In genomic region chr1:157267894-157268293, GRCm38 (mm10) we compare ENCODE assay signal across 29 mouse cellular contexts.
DNase-seq lines count a peak whose midpoint lies in the region; TF ChIP-seq lines count a peak whose summit lies in the region.
"Had no signal": no experiment of that assay in that cellular context is flagged by ENCODE, and none has a peak within 500 bp of the region (broad histone marks: within the 10 kb centered on the region; RNA-seq: fewer than 3 reads in every experiment).

No protein-coding gene starts in this region.

- H3K9me3 ChIP-seq in CH12.LX (replicated peaks; ENCODE audit: low read length): no peaks in the 10 kb centered on the region
- H3K9me3 ChIP-seq: embryonic facial prominence, embryonic 10.5 days; embryonic facial prominence, embryonic 13.5 days; forebrain, embryonic 12.5 days; forebrain, embryonic 15.5 days; G1E; heart, embryonic 12.5 days; heart, embryonic 15.5 days; hindbrain, embryonic 10.5 days; intestine, embryonic 15.5 days had no signal

- H3K27me3 ChIP-seq in CH12.LX (replicated peaks): no peaks in the 10 kb centered on the region
- no peaks in the 10 kb centered on the region for H3K27me3 ChIP-seq in kidney, adult 2 months (replicated peaks; ENCODE audit: control insufficient read depth, insufficient read depth, low read length)
- H3K27me3 ChIP-seq: embryonic facial prominence, embryonic 13.5 days; forebrain, embryonic 12.5 days; forebrain, embryonic 15.5 days; heart, embryonic 12.5 days; heart, embryonic 15.5 days; hindbrain, embryonic 13.5 days; intestine, embryonic 15.5 days had no signal

- H3K9ac ChIP-seq in CH12.LX (ENCODE audit: insufficient read depth, low read depth): no peak overlapping the region
- H3K9ac ChIP-seq: embryonic facial prominence, embryonic 13.5 days; forebrain, embryonic 12.5 days; forebrain, embryonic 15.5 days; heart, embryonic 12.5 days; heart, embryonic 15.5 days; hindbrain, embryonic 13.5 days; intestine, embryonic 15.5 days had no signal

- no peak overlapping the region for H3K4me3 ChIP-seq in CH12.LX (replicated peaks in 1 of 3; ENCODE audit: low read depth in 2 of 3, low read length in 2 of 3, poor library complexity in 1 of 3)
- no peak overlapping the region for H3K4me3 ChIP-seq in kidney, adult 2 months (ENCODE audit: insufficient read depth, low read depth, low read length)
- H3K4me3 ChIP-seq: embryonic facial prominence, embryonic 10.5 days; embryonic facial prominence, embryonic 13.5 days; erythroblast, embryonic 14.5 days; forebrain, embryonic 12.5 days; forebrain, embryonic 15.5 days; heart, embryonic 12.5 days; heart, embryonic 15.5 days; hindbrain, embryonic 10.5 days; hindbrain, embryonic 13.5 days; intestine, embryonic 15.5 days had no signal

- H3K4me2 ChIP-seq in CH12.LX (ENCODE audit: insufficient read depth, low read depth, poor library complexity, severe bottlenecking): no peak overlapping the region
- H3K4me2 ChIP-seq: embryonic facial prominence, embryonic 13.5 days; forebrain, embryonic 12.5 days; forebrain, embryonic 15.5 days; heart, embryonic 12.5 days; heart, embryonic 15.5 days; hindbrain, embryonic 13.5 days; intestine, embryonic 15.5 days had no signal

- TF ChIP-seq EP300 in CH12.LX (IDR thresholded peaks at IDR 0.05; ENCODE audit: low read length): no peak

- H3K27ac ChIP-seq in CH12.LX (ENCODE audit: insufficient read depth, low read depth): no peak overlapping the region
- no peak overlapping the region for H3K27ac ChIP-seq in kidney, adult 2 months (ENCODE audit: insufficient read depth, low read depth, low read length)
- H3K27ac ChIP-seq: embryonic facial prominence, embryonic 10.5 days; embryonic facial prominence, embryonic 13.5 days; forebrain, embryonic 12.5 days; forebrain, embryonic 15.5 days; heart, embryonic 15.5 days; hindbrain, embryonic 10.5 days; hindbrain, embryonic 13.5 days; intestine, embryonic 15.5 days had no signal

- no peaks in the 10 kb centered on the region for H3K79me2 ChIP-seq in CH12.LX (replicated peaks; ENCODE audit: control insufficient read depth, extremely low read depth, insufficient read depth, poor library complexity, severe bottlenecking)

- no peaks in the 10 kb centered on the region for H3K36me3 ChIP-seq in CH12.LX (replicated peaks in 1 of 2; ENCODE audit: control insufficient read depth in 1 of 2, insufficient read depth in 1 of 2, low read length in 1 of 2)
- no peaks in the 10 kb centered on the region for H3K36me3 ChIP-seq in kidney, adult 2 months (ENCODE audit: control insufficient read depth, insufficient read depth, low read length)
- H3K36me3 ChIP-seq: embryonic facial prominence, embryonic 10.5 days; embryonic facial prominence, embryonic 13.5 days; forebrain, embryonic 12.5 days; forebrain, embryonic 15.5 days; G1E; heart, embryonic 12.5 days; heart, embryonic 15.5 days; hindbrain, embryonic 10.5 days; hindbrain, embryonic 13.5 days; intestine, embryonic 15.5 days had no signal

- TF ChIP-seq POLR2A in CH12.LX (IDR thresholded peaks at IDR 0.05; ENCODE audit: low read depth, low read length): no peak
- TF ChIP-seq POLR2A in kidney, adult 2 months (IDR thresholded peaks at IDR 0.05; ENCODE audit: low read depth, low read length): no peak

- TF ChIP-seq RAD21 in CH12.LX (IDR thresholded peaks at IDR 0.05; ENCODE audit: low read depth, low read length): no peak

- peak; percentile 52 for DNase-seq in adrenal gland, adult 8-10 months
- no peak for DNase-seq in adrenal gland, postnatal 4 days (ENCODE audit: low spot score in 2 of 2)
- DNase-seq in 3T3-L1 (ENCODE audit: low read depth, low spot score): peak; percentile 35
- DNase-seq in CH12.LX (ENCODE audit: extremely low read depth): peak; percentile 17
- DNase-seq in adrenal gland, postnatal 14 days: peak; percentile 48
- no peak for DNase-seq in kidney, adult 2 months
- no peak for DNase-seq in right cerebral cortex, adult 18-20 months
- no peak for DNase-seq in retina, embryonic 14.5 days (ENCODE audit: low spot score)
- DNase-seq: cerebellum, adult 11-12 months; cerebellum, adult 8-10 months; cerebellum, postnatal 10 days; cerebellum, postnatal 36 days; embryo, embryonic 11 days; gastrocnemius, postnatal 25 days; heart, adult 18-20 months; heart, postnatal 10 days; heart, postnatal 36 days; kidney, adult 11 months had no signal

- H3K4me1 ChIP-seq in CH12.LX (ENCODE audit: control insufficient read depth in 1 of 2, insufficient read depth in 2 of 2): peaks cover 0 to 10% of the 10 kb centered on the region in 2 experiments; a peak in 2 of 4 replicates
- H3K4me1 ChIP-seq in kidney, adult 2 months (ENCODE audit: control insufficient read depth, insufficient read depth, low read length): no peaks in the 10 kb centered on the region
- H3K4me1 ChIP-seq: embryonic facial prominence, embryonic 10.5 days; embryonic facial prominence, embryonic 13.5 days; forebrain, embryonic 12.5 days; forebrain, embryonic 15.5 days; heart, embryonic 12.5 days; heart, embryonic 15.5 days; hindbrain, embryonic 10.5 days; hindbrain, embryonic 13.5 days; intestine, embryonic 15.5 days had no signal

- in situ Hi-C loops in CH12.LX (cut with MboI; ENCODE audit: low pct_ligation_motif_present, low pct_unique_long_range_greater_than_20kb, low sequenced_read_pairs): no loop called here

- 86% methylated on average over 3 of the region's 3 CpGs for WGBS in kidney, adult 2 months

- dilution Hi-C loops in CH12.LX (cut with MboI; ENCODE audit: extremely low pct_ligation_motif_present, extremely low pct_unique_long_range_greater_than_20kb, low sequenced_read_pairs): no loop called here

- TF ChIP-seq CTCF in CH12.LX (conservative IDR thresholded peaks at IDR 0.05 in 1 of 2, IDR thresholded peaks at IDR 0.05 in 1 of 2; ENCODE audit: low read depth in 2 of 2, low read length in 2 of 2): no peak
- TF ChIP-seq CTCF in kidney, adult 2 months (conservative IDR thresholded peaks at IDR 0.05; ENCODE audit: insufficient read depth, insufficient read length, low read depth, low read length): no peak

TF ChIP-seq in CH12.LX, 34 proteins besides CTCF, POLR2A, EP300 and RAD21:
- peak; percentile 24; the same call in 1 of the 2 replicates for TF ChIP-seq ETS1 (conservative IDR thresholded peaks at IDR 0.05; ENCODE audit: low read depth, low read length)
- no peak for TF ChIP-seq E2F4 (IDR thresholded peaks at IDR 0.05; ENCODE audit: insufficient replicate concordance, low read depth, low read length)
- no peak for TF ChIP-seq POLR2AphosphoS2 (IDR thresholded peaks at IDR 0.05; ENCODE audit: low read depth, low read length)
- no peak for TF ChIP-seq TBP (conservative IDR thresholded peaks at IDR 0.05; ENCODE audit: low read depth, low read length)
- TF ChIP-seq JUN (IDR thresholded peaks at IDR 0.05; ENCODE audit: insufficient read depth, low read depth, low read length): no peak
- TF ChIP-seq SIN3A (IDR thresholded peaks at IDR 0.05; ENCODE audit: low read length): no peak
- no peak for TF ChIP-seq IRF4 (IDR thresholded peaks at IDR 0.05; ENCODE audit: low read depth, low read length)
- TF ChIP-seq JUND (conservative IDR thresholded peaks at IDR 0.05; ENCODE audit: low read depth, low read length): no peak
- no peak for TF ChIP-seq HCFC1 (IDR thresholded peaks at IDR 0.05; ENCODE audit: low read depth, low read length)

Comparison
In these comparisons a context has a peak if more than half of its experiments do, and no peak if none do; other contexts are left out.
1. DNase-seq: peak in adrenal gland, adult 8-10 months (single experiment), 3T3-L1 (single experiment), CH12.LX (single experiment) and adrenal gland, postnatal 14 days (single experiment); none in adrenal gland, postnatal 4 days (0 of 2), kidney, adult 2 months (single experiment), right cerebral cortex, adult 18-20 months (single experiment) and retina, embryonic 14.5 days (single experiment).